Mouse (Mus musculus) kidney, postnatal 4 days (tissue): ENCODE results near the gene Snd1.

Experiments
- DNase-seq, 2 experiments: peaks; one replicate each; pipeline ENCODE4 v3.0.0; 2021; ENCODE audit warnings: mixed read lengths in 2 of 2

Gene Snd1

GRCm38 (mm10) chr6:28982817-28983216 is 507.9 kb downstream of the Snd1 start:
- no peak for DNase-seq
